In genomic region chr8:70558334-70558733, GRCm38 (mm10) we compare ENCODE assay signal across 8 mouse cellular contexts. TPM values are rescaled to one million over a fixed set of nuclear protein-coding genes. Genes with fewer than 3 reads are reported as not detected.
A peak's percentile ranks its signal among the peaks of the same experiment; 100 is the strongest.
DNase-seq lines count a peak whose midpoint lies in the region; ATAC-seq lines count a peak whose summit lies in the region.

No protein-coding gene starts in this region.

- peak; percentile 38 for ATAC-seq in megakaryocyte, adult 5-6 weeks (ENCODE audit: poor library complexity, severe bottlenecking)

- DNase-seq in heart, adult 11 months: peak; percentile 92
- DNase-seq in heart, adult 9 months (ENCODE audit: low spot score in 2 of 2): no peak
- DNase-seq in ES-CJ7 (ENCODE audit: low read depth, low spot score): peak; percentile 38
- DNase-seq in kidney, postnatal 14 days: peak; percentile 46
- no peak for DNase-seq in frontal cortex, postnatal 10 days (ENCODE audit: low spot score in 2 of 2)
- no peak for DNase-seq in urinary bladder, postnatal 25 days (ENCODE audit: low spot score)
- no peak for DNase-seq in cerebellum, adult 9-10 months

RNA-seq across cellular contexts. Expression of gene Ell, which starts 19.1 kb away (rescaled TPM):
- total RNA-seq in megakaryocyte, adult 5-6 weeks (2015): 9.3 and 12.5 TPM in 2 replicates
- 11.1 and 11.9 TPM in 2 replicates for total RNA-seq in megakaryocyte, adult 5-6 weeks (2017)

RNA-seq across cellular contexts. Expression of gene Kxd1, which starts 30.6 kb away (rescaled TPM):
- total RNA-seq in megakaryocyte, adult 5-6 weeks (2015): 88.7 and 114 TPM in 2 replicates
- 71.4 and 80.6 TPM in 2 replicates for total RNA-seq in megakaryocyte, adult 5-6 weeks (2017)

RNA-seq across cellular contexts. Expression of gene Fkbp8, which starts 30.8 kb away (rescaled TPM):
- total RNA-seq in megakaryocyte, adult 5-6 weeks (2015): 75.1 and 75.3 TPM in 2 replicates
- total RNA-seq in megakaryocyte, adult 5-6 weeks (2017): 146 and 166 TPM in 2 replicates

RNA-seq across cellular contexts. Expression of gene Isyna1, which starts 35.8 kb away (rescaled TPM):
- total RNA-seq in megakaryocyte, adult 5-6 weeks (2015): 11.8 and 11.9 TPM in 2 replicates
- 13.9 and 15.7 TPM in 2 replicates for total RNA-seq in megakaryocyte, adult 5-6 weeks (2017)

RNA-seq across cellular contexts. Expression of gene Uba52, which starts 47.7 kb away (rescaled TPM):
- 2,237 and 2,370 TPM in 2 replicates for total RNA-seq in megakaryocyte, adult 5-6 weeks (2015)
- total RNA-seq in megakaryocyte, adult 5-6 weeks (2017): 4,162 and 4,635 TPM in 2 replicates

Comparison
In these comparisons a context has a peak if more than half of its experiments do, and no peak if none do; other contexts are left out.
1. DNase-seq: peak in heart, adult 11 months (single experiment), ES-CJ7 (single experiment) and kidney, postnatal 14 days (single experiment); none in heart, adult 9 months (0 of 2), frontal cortex, postnatal 10 days (0 of 2), urinary bladder, postnatal 25 days (single experiment) and cerebellum, adult 9-10 months (single experiment).